19 mouse cellular contexts compared by ENCODE assay signal in genomic region chr16:97533751-97534150, GRCm38 (mm10). TPM values are rescaled to one million over a fixed set of nuclear protein-coding genes. Genes with fewer than 3 reads are reported as not detected.
A peak's percentile ranks its signal among the peaks of the same experiment; 100 is the strongest.
DNase-seq lines count a peak whose midpoint lies in the region; ATAC-seq lines count a peak whose summit lies in the region.
"Had no signal": no experiment of that assay in that cellular context is flagged by ENCODE, and none has a peak within 500 bp of the region (broad histone marks: within the 10 kb centered on the region; RNA-seq: fewer than 3 reads in every experiment).

No protein-coding gene starts in this region.

- WGBS in heart, embryonic 10.5 days: 84% methylated on average over 5 of the region's 5 CpGs
- WGBS in macrophage (ENCODE audit: missing documents): 90% methylated on average over 5 of the region's 5 CpGs
- 83% methylated on average over 5 of the region's 5 CpGs for WGBS in intestine, embryonic 15.5 days

- H3K27ac ChIP-seq in heart, embryonic 10.5 days: peak overlapping the region; percentile 86; the same call in 1 of the 2 replicates
- H3K27ac ChIP-seq in macrophage: peak overlapping the region; percentile 96; the same call in 1 of the 2 replicates
- no peak overlapping the region for H3K27ac ChIP-seq in intestine, embryonic 15.5 days
- H3K27ac ChIP-seq: embryonic facial prominence, embryonic 15.5 days; hindbrain, embryonic 15.5 days had no signal

- H3K9ac ChIP-seq in intestine, embryonic 15.5 days: no peak overlapping the region
- H3K9ac ChIP-seq: embryonic facial prominence, embryonic 15.5 days; hindbrain, embryonic 15.5 days had no signal

- DNase-seq in heart, embryonic 10.5 days (ENCODE audit: low spot score): no peak
- DNase-seq in heart, postnatal 4 days: no peak
- DNase-seq in gastrocnemius, postnatal 4 days (ENCODE audit: low spot score in 2 of 2): no peak

- peaks cover 29% of the 10 kb centered on the region for H3K79me2 ChIP-seq in macrophage (ENCODE audit: inconsistent target)

- no peaks in the 10 kb centered on the region for H3K36me3 ChIP-seq in heart, embryonic 10.5 days
- peaks cover 13% of the 10 kb centered on the region for H3K36me3 ChIP-seq in megakaryocyte, embryonic 14.5 days (replicated peaks; ENCODE audit: low read length)
- H3K36me3 ChIP-seq in macrophage (ENCODE audit: inconsistent target): peaks cover 7% of the 10 kb centered on the region; the same call in 1 of the 2 replicates
- H3K36me3 ChIP-seq in intestine, embryonic 15.5 days: no peaks in the 10 kb centered on the region
- H3K36me3 ChIP-seq: embryonic facial prominence, embryonic 15.5 days; forebrain, embryonic 10.5 days; hindbrain, embryonic 15.5 days had no signal

- H3K4me1 ChIP-seq in heart, embryonic 10.5 days: peaks cover 41% of the 10 kb centered on the region
- H3K4me1 ChIP-seq in megakaryocyte, embryonic 14.5 days: peaks cover 58% of the 10 kb centered on the region
- H3K4me1 ChIP-seq in intestine, embryonic 15.5 days (replicated peaks): peaks cover 29% of the 10 kb centered on the region

- no peaks in the 10 kb centered on the region for H3K9me3 ChIP-seq in heart, embryonic 10.5 days
- H3K9me3 ChIP-seq in megakaryocyte, embryonic 14.5 days: peaks cover 10% of the 10 kb centered on the region
- H3K9me3 ChIP-seq in intestine, embryonic 15.5 days: no peaks in the 10 kb centered on the region
- H3K9me3 ChIP-seq: embryonic facial prominence, embryonic 15.5 days; forebrain, embryonic 10.5 days; hindbrain, embryonic 15.5 days had no signal

- H3K27me3 ChIP-seq in heart, embryonic 10.5 days (ENCODE audit: insufficient read depth, poor library complexity, severe bottlenecking): no peaks in the 10 kb centered on the region
- H3K27me3 ChIP-seq in megakaryocyte, embryonic 14.5 days (replicated peaks): no peaks in the 10 kb centered on the region
- no peaks in the 10 kb centered on the region for H3K27me3 ChIP-seq in intestine, embryonic 15.5 days (replicated peaks)
- H3K27me3 ChIP-seq: embryonic facial prominence, embryonic 15.5 days; hindbrain, embryonic 15.5 days had no signal

- no peak for ATAC-seq in megakaryocyte, adult 5-6 weeks (ENCODE audit: poor library complexity, severe bottlenecking)
- ATAC-seq in intestine, embryonic 15.5 days: no peak
- ATAC-seq: intestine, postnatal 0 days had no signal

- no peak overlapping the region for H3K4me2 ChIP-seq in intestine, embryonic 15.5 days (replicated peaks)
- H3K4me2 ChIP-seq: embryonic facial prominence, embryonic 15.5 days; hindbrain, embryonic 15.5 days had no signal

- H3K4me3 ChIP-seq in heart, embryonic 10.5 days: no peak overlapping the region
- H3K4me3 ChIP-seq in megakaryocyte, embryonic 14.5 days (replicated peaks): peak overlapping the region; percentile 46
- H3K4me3 ChIP-seq in macrophage (ENCODE audit: inconsistent target): no peak overlapping the region
- H3K4me3 ChIP-seq in intestine, embryonic 15.5 days (replicated peaks): no peak overlapping the region
- H3K4me3 ChIP-seq: embryonic facial prominence, embryonic 15.5 days; erythroblast, embryonic 14.5 days; forebrain, embryonic 10.5 days; hindbrain, embryonic 15.5 days had no signal

RNA-seq across cellular contexts. Expression of gene Fam3b, which starts 19.1 kb away (rescaled TPM):
- polyA plus RNA-seq in heart, embryonic 10.5 days (2016; fragmentation: Nextera tagmentation; extraction: Ambion mirVana): not detected in 2 replicates
- not detected for total RNA-seq in heart, postnatal 4 days (2021)
- 0.75 TPM in 1 of 2 replicates, not detected in the other for polyA plus RNA-seq in megakaryocyte, embryonic 14.5 days (2012; ENCODE audit: insufficient read depth, low replicate concordance)
- 0.20 and 0.48 TPM in 2 replicates for total RNA-seq in megakaryocyte, adult 5-6 weeks (2015)
- total RNA-seq in megakaryocyte, adult 5-6 weeks (2017): 1.1 TPM in 1 of 2 replicates, not detected in the other
- 1 to 10 TPM in 10 of 26 experiments, not detected in 16; 1.6 to 3.4 (median 2.7) TPM for total RNA-seq in macrophage (2018; cell fraction: chromatin; rRNA removed)
- 1 to 10 TPM in 13 of 26 experiments, under 1 TPM in 1, not detected in 12; 0.10 to 4.6 (median 2.7) TPM for total RNA-seq in macrophage (2018; cell fraction: cytosol; rRNA removed)
- total RNA-seq in macrophage (2018; cell fraction: nucleus; rRNA removed): 1 to 10 TPM in 14 of 26 experiments, not detected in 12; 1.0 to 4.9 (median 2.6) TPM
- polyA plus RNA-seq in macrophage (2018): not detected in 3 replicates
- total RNA-seq in gastrocnemius, postnatal 4 days (2021): not detected
- polyA plus RNA-seq in intestine, embryonic 15.5 days (2015; fragmentation: Nextera tagmentation; extraction: Ambion mirVana): 0.85 and 1.3 TPM in 2 replicates
- total RNA-seq: adrenal gland, postnatal 14 days; gastrocnemius, adult 8-10 months; heart, postnatal 25 days had no signal
- polyA plus RNA-seq: embryonic facial prominence, embryonic 11.5 days; forebrain, embryonic 10.5 days; forebrain, embryonic 14.5 days; heart, embryonic 11.5 days; hindbrain, embryonic 11.5 days; hindbrain, embryonic 15.5 days had no signal
